Mouse (Mus musculus): Measurements from ENCODE around the gene Tmem200b. TPM values are rescaled to one million over a fixed set of nuclear protein-coding genes. Genes with fewer than 3 reads are reported as not detected.

Tmem200b gene
- polyA plus RNA-seq, 1 experiment = 2.3 TPM

DNA sequence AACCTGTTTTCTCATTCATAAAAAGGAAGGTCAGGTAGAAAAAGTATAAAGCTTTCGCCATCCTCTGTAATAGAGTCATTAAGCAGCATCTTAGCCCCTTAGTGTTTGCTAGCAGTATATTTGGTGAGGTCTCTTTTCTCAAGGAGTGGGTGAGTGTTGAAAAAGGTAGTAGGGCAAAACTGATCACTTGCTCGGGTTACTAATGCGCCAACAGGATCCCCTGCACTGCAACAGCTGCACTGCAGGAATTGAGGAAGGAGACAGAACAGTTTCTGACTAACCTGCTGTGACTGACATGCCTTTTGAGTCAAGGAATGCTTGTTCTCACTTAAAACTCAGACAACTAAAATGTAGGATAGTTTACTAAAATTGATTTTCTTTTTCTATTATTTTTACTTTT lies 46.3 kb upstream of the Tmem200b start:
- peak; percentile 14 for TF ChIP-seq MYOD1 (IDR thresholded peaks at IDR 0.05; ENCODE audit: control insufficient read depth, insufficient read length, low read depth)
- no peak for TF ChIP-seq CEBPB (IDR thresholded peaks at IDR 0.05; ENCODE audit: low read depth)
- TF ChIP-seq MAX (IDR thresholded peaks at IDR 0.05) = no peak
- TF ChIP-seq MYOG (IDR thresholded peaks at IDR 0.05; ENCODE audit: control insufficient read depth, extremely low read depth, insufficient read length) = no peak
- no peak for TF ChIP-seq USF1 (IDR thresholded peaks at IDR 0.05; ENCODE audit: low read depth)
- Histone ChIP-seq H3K36me3 (ENCODE audit: control insufficient read depth, insufficient read depth) (no peaks in the 10 kb centered on the region), H3K27me3 (ENCODE audit: control insufficient read depth, insufficient read depth, insufficient read length) (no peaks in the 10 kb centered on the region), H3ac (ENCODE audit: control insufficient read depth, insufficient read length, low read depth) (peak overlapping the region; percentile 47), H3K79me3 (ENCODE audit: low read depth) (peaks cover 67% of the 10 kb centered on the region), H3K4me3 (ENCODE audit: insufficient read depth, poor library complexity, severe bottlenecking) (peak overlapping the region; percentile 89), H3K79me2 (ENCODE audit: control insufficient read depth, insufficient read depth) (peaks cover 81% of the 10 kb centered on the region)

GRCm38 (mm10) chr4:131876836-131877235 lies 44.7 kb upstream of the Tmem200b start:
- Histone ChIP-seq H3ac (ENCODE audit: control insufficient read depth, insufficient read length, low read depth) (no peak overlapping the region), H3K27me3 (ENCODE audit: control insufficient read depth, insufficient read depth, insufficient read length) (no peaks in the 10 kb centered on the region), H3K79me2 (ENCODE audit: control insufficient read depth, insufficient read depth) (peaks cover 97% of the 10 kb centered on the region), H3K36me3 (ENCODE audit: control insufficient read depth, insufficient read depth) (no peaks in the 10 kb centered on the region), H3K4me3 (ENCODE audit: insufficient read depth, poor library complexity, severe bottlenecking) (no peak overlapping the region), H3K79me3 (ENCODE audit: low read depth) (peaks cover 83% of the 10 kb centered on the region)
- TF ChIP-seq MYOG (IDR thresholded peaks at IDR 0.05; ENCODE audit: control insufficient read depth, extremely low read depth, insufficient read length) (no peak), USF1 (IDR thresholded peaks at IDR 0.05; ENCODE audit: low read depth) (no peak), MYOD1 (IDR thresholded peaks at IDR 0.05; ENCODE audit: control insufficient read depth, insufficient read length, low read depth) (no peak), CTCF (IDR thresholded peaks at IDR 0.05; ENCODE audit: control insufficient read depth, insufficient read depth, insufficient read length) (no peak), MAX (IDR thresholded peaks at IDR 0.05) (no peak), CEBPB (IDR thresholded peaks at IDR 0.05; ENCODE audit: low read depth) (no peak), FOSL1 (IDR thresholded peaks at IDR 0.05; ENCODE audit: insufficient read depth, low read length, poor library complexity, severe bottlenecking) (no peak)

GRCm38 (mm10) chr4:131879692-131880091 lies 41.9 kb upstream of the Tmem200b start:
- TF ChIP-seq MYOG (IDR thresholded peaks at IDR 0.05; ENCODE audit: control insufficient read depth, extremely low read depth, insufficient read length) (no peak), CEBPB (IDR thresholded peaks at IDR 0.05; ENCODE audit: low read depth) (no peak), MAX (IDR thresholded peaks at IDR 0.05) (no peak)
- H3K27me3 ChIP-seq (ENCODE audit: control insufficient read depth, insufficient read depth, insufficient read length) = no peaks in the 10 kb centered on the region
- no peak overlapping the region for H3ac ChIP-seq (ENCODE audit: control insufficient read depth, insufficient read length, low read depth)

GRCm38 (mm10) chr4:131881306-131881705 lies 40.3 kb upstream of the Tmem200b start:
- no peak for TF ChIP-seq CTCF (IDR thresholded peaks at IDR 0.05; ENCODE audit: control insufficient read depth, insufficient read depth, insufficient read length)
- no peak for TF ChIP-seq MYOG (IDR thresholded peaks at IDR 0.05; ENCODE audit: control insufficient read depth, extremely low read depth, insufficient read length)
- TF ChIP-seq MYOD1 (IDR thresholded peaks at IDR 0.05; ENCODE audit: control insufficient read depth, insufficient read length, low read depth) = no peak
- TF ChIP-seq FOSL1 (IDR thresholded peaks at IDR 0.05; ENCODE audit: insufficient read depth, low read length, poor library complexity, severe bottlenecking) = no peak
- no peak for TF ChIP-seq USF1 (IDR thresholded peaks at IDR 0.05; ENCODE audit: low read depth)
- TF ChIP-seq MAX (IDR thresholded peaks at IDR 0.05) = no peak
- no peak for TF ChIP-seq CEBPB (IDR thresholded peaks at IDR 0.05; ENCODE audit: low read depth)
- H3K4me3 ChIP-seq (ENCODE audit: insufficient read depth, poor library complexity, severe bottlenecking) = no peak overlapping the region
- no peaks in the 10 kb centered on the region for H3K27me3 ChIP-seq (ENCODE audit: control insufficient read depth, insufficient read depth, insufficient read length)
- H3ac ChIP-seq (ENCODE audit: control insufficient read depth, insufficient read length, low read depth) = no peak overlapping the region
- H3K36me3 ChIP-seq (ENCODE audit: control insufficient read depth, insufficient read depth) = peaks cover 19% of the 10 kb centered on the region
- H3K79me3 ChIP-seq (ENCODE audit: low read depth) = peaks cover 100% of the 10 kb centered on the region
- H3K79me2 ChIP-seq (ENCODE audit: control insufficient read depth, insufficient read depth) = peaks cover 100% of the 10 kb centered on the region

More at GRCm38 (mm10) chr4:131879692-131880091, 41.9 kb upstream of the Tmem200b start:
- Histone ChIP-seq H3K4me3 (ENCODE audit: insufficient read depth, poor library complexity, severe bottlenecking) (no peak overlapping the region), H3K79me3 (ENCODE audit: low read depth) (peaks cover 100% of the 10 kb centered on the region), H3K36me3 (ENCODE audit: control insufficient read depth, insufficient read depth) (peaks cover 5% of the 10 kb centered on the region), H3K79me2 (ENCODE audit: control insufficient read depth, insufficient read depth) (peaks cover 100% of the 10 kb centered on the region)

GRCm38 (mm10) chr4:131883571-131883970 lies 38.0 kb upstream of the Tmem200b start:
- Histone ChIP-seq H3K4me3 (ENCODE audit: insufficient read depth, poor library complexity, severe bottlenecking) (no peak overlapping the region), H3K79me2 (ENCODE audit: control insufficient read depth, insufficient read depth) (peaks cover 100% of the 10 kb centered on the region), H3K27me3 (ENCODE audit: control insufficient read depth, insufficient read depth, insufficient read length) (no peaks in the 10 kb centered on the region), H3K79me3 (ENCODE audit: low read depth) (peaks cover 100% of the 10 kb centered on the region), H3K36me3 (ENCODE audit: control insufficient read depth, insufficient read depth) (peaks cover 26% of the 10 kb centered on the region), H3ac (ENCODE audit: control insufficient read depth, insufficient read length, low read depth) (no peak overlapping the region)
- TF ChIP-seq MAX (IDR thresholded peaks at IDR 0.05) = no peak
- no peak for TF ChIP-seq MYOG (IDR thresholded peaks at IDR 0.05; ENCODE audit: control insufficient read depth, extremely low read depth, insufficient read length)
- no peak for TF ChIP-seq CEBPB (IDR thresholded peaks at IDR 0.05; ENCODE audit: low read depth)
- no peak for TF ChIP-seq CTCF (IDR thresholded peaks at IDR 0.05; ENCODE audit: control insufficient read depth, insufficient read depth, insufficient read length)
- TF ChIP-seq USF1 (IDR thresholded peaks at IDR 0.05; ENCODE audit: low read depth) = no peak
- TF ChIP-seq FOSL1 (IDR thresholded peaks at IDR 0.05; ENCODE audit: insufficient read depth, low read length, poor library complexity, severe bottlenecking) = no peak
- no peak for TF ChIP-seq MYOD1 (IDR thresholded peaks at IDR 0.05; ENCODE audit: control insufficient read depth, insufficient read length, low read depth)

DNA sequence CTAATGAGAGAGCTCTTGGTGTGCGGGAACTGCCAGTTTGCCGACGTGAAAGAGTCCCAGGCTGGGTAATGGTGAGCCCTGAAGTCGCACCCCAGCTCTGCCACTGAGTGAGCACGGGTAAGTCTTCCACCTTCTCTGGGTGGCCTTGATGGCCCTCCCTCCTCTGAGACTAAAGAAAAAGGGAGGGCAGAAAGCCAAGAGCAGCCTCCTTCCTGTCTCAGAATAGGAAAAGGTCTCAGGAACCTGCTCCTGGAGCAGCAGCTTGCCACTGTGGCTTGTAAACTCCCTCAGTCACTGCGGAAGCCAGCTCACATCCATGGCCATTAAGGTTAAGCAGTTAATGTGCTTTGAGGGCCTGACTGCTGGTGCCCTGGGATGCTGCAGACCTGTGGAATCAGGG lies 36.2 kb upstream of the Tmem200b start:
- TF ChIP-seq CTCF (IDR thresholded peaks at IDR 0.05; ENCODE audit: control insufficient read depth, insufficient read depth, insufficient read length) (no peak), MAX (IDR thresholded peaks at IDR 0.05) (no peak), FOSL1 (IDR thresholded peaks at IDR 0.05; ENCODE audit: insufficient read depth, low read length, poor library complexity, severe bottlenecking) (no peak), CEBPB (IDR thresholded peaks at IDR 0.05; ENCODE audit: low read depth) (no peak), MYOG (IDR thresholded peaks at IDR 0.05; ENCODE audit: control insufficient read depth, extremely low read depth, insufficient read length) (no peak), MYOD1 (IDR thresholded peaks at IDR 0.05; ENCODE audit: control insufficient read depth, insufficient read length, low read depth) (no peak), USF1 (IDR thresholded peaks at IDR 0.05; ENCODE audit: low read depth) (no peak)
- H3ac ChIP-seq (ENCODE audit: control insufficient read depth, insufficient read length, low read depth) = no peak overlapping the region
- peaks cover 32% of the 10 kb centered on the region for H3K36me3 ChIP-seq (ENCODE audit: control insufficient read depth, insufficient read depth)
- no peak overlapping the region for H3K4me3 ChIP-seq (ENCODE audit: insufficient read depth, poor library complexity, severe bottlenecking)
- no peaks in the 10 kb centered on the region for H3K27me3 ChIP-seq (ENCODE audit: control insufficient read depth, insufficient read depth, insufficient read length)
- H3K79me3 ChIP-seq (ENCODE audit: low read depth) = peaks cover 99% of the 10 kb centered on the region
- H3K79me2 ChIP-seq (ENCODE audit: control insufficient read depth, insufficient read depth) = peaks cover 100% of the 10 kb centered on the region
